Mouse (Mus musculus): ENCODE measurements around the gene Plekhh3. TPM values are rescaled to one million over a fixed set of nuclear protein-coding genes. Genes with fewer than 3 reads are reported as not detected.

The Plekhh3 gene
- polyA plus RNA-seq, 2 experiments, result 17.4 to 20.5 TPM

- no peaks in the 10 kb centered on the region for H3K27me3 ChIP-seq (ENCODE audit: control insufficient read depth, insufficient read depth, low read length)
- H3K27ac ChIP-seq (replicated peaks; ENCODE audit: low read depth, low read length), result peak within 1 kb of the TSS; percentile 88
- peak within 1 kb of the TSS; percentile 91 for H3K4me3 ChIP-seq (replicated peaks; ENCODE audit: low read length)
- H3K9me3 ChIP-seq (ENCODE audit: control insufficient read depth, low read length), result no peaks in the 10 kb centered on the region
- peak; percentile 97; the same call in 1 of the 2 replicates for TF ChIP-seq POLR2A (IDR thresholded peaks at IDR 0.05; ENCODE audit: borderline replicate concordance, extremely low read depth, insufficient read depth, insufficient read length)
- ATAC-seq (ENCODE audit: low FRiP score, low read depth) (peak; percentile 96), DNase-seq (ENCODE audit: low spot score) (peak; percentile 99)
- under 1% methylated on average over 57 of the region's 61 CpGs for WGBS
- H3K9ac ChIP-seq (ENCODE audit: low read depth, low read length, severe bottlenecking), result peak within 1 kb of the TSS; percentile 83
- peak within 1 kb of the TSS; percentile 88 for H3K4me2 ChIP-seq (replicated peaks; ENCODE audit: low read depth, low read length, severe bottlenecking)
- H3K36me3 ChIP-seq (ENCODE audit: control insufficient read depth, insufficient read depth, low read length), result peaks cover 23% of the 10 kb centered on the region
- H3K4me1 ChIP-seq (ENCODE audit: control insufficient read depth, insufficient read depth, low read length), result peaks cover 18% of the 10 kb centered on the region
These were observed 51.2 kb downstream of the Plekhh3 start, which contains the start of the genes Retreg3 and Tubg1 for GRCm38 (mm10) chr11:101119761-101120544. Gene Retreg3 (minus strand): TSS chr11:101119893. Gene Tubg1 (plus strand): TSS chr11:101119938.

- no peaks in the 10 kb centered on the region for H3K27me3 ChIP-seq (ENCODE audit: control insufficient read depth, insufficient read depth, low read length)
- H3K4me2 ChIP-seq (replicated peaks; ENCODE audit: low read depth, low read length, severe bottlenecking), result peak overlapping the region; percentile 88
- peak overlapping the region; percentile 91 for H3K4me3 ChIP-seq (replicated peaks; ENCODE audit: low read length)
- no peaks in the 10 kb centered on the region for H3K9me3 ChIP-seq (ENCODE audit: control insufficient read depth, low read length)
- H3K4me1 ChIP-seq (ENCODE audit: control insufficient read depth, insufficient read depth, low read length), result peaks cover 18% of the 10 kb centered on the region
- H3K27ac ChIP-seq (replicated peaks; ENCODE audit: low read depth, low read length), result peak overlapping the region; percentile 50; the same call in 1 of the 2 replicates
- peaks cover 19% of the 10 kb centered on the region; the same call in 1 of the 2 replicates for H3K36me3 ChIP-seq (ENCODE audit: control insufficient read depth, insufficient read depth, low read length)
- 0 out of 2 replicates have a peak, but pooled peaks have one; percentile 28 for TF ChIP-seq POLR2A (IDR thresholded peaks at IDR 0.05; ENCODE audit: borderline replicate concordance, extremely low read depth, insufficient read depth, insufficient read length)
- peak; percentile 54 for ATAC-seq (ENCODE audit: low FRiP score, low read depth)
- under 1% methylated on average over 26 of the region's 39 CpGs for WGBS
- peak overlapping the region; percentile 83 for H3K9ac ChIP-seq (ENCODE audit: low read depth, low read length, severe bottlenecking)
- no peak for DNase-seq (ENCODE audit: low spot score)
These were observed 51.9 kb downstream of the Plekhh3 start for GRCm38 (mm10) chr11:101119131-101119760.

- ATAC-seq (ENCODE audit: low FRiP score, low read depth) (no peak), DNase-seq (ENCODE audit: low spot score) (no peak)
- H3K4me2 ChIP-seq (replicated peaks; ENCODE audit: low read depth, low read length, severe bottlenecking), result peak overlapping the region; percentile 88
- peak overlapping the region; percentile 91; the same call in 1 of the 2 replicates for H3K4me3 ChIP-seq (replicated peaks; ENCODE audit: low read length)
- no peak overlapping the region for H3K9ac ChIP-seq (ENCODE audit: low read depth, low read length, severe bottlenecking)
- WGBS, result 52% methylated on average over 4 of the region's 4 CpGs
- H3K27me3 ChIP-seq (ENCODE audit: control insufficient read depth, insufficient read depth, low read length), result no peaks in the 10 kb centered on the region
- TF ChIP-seq POLR2A (IDR thresholded peaks at IDR 0.05; ENCODE audit: borderline replicate concordance, extremely low read depth, insufficient read depth, insufficient read length), result no peak
- peaks cover 18% of the 10 kb centered on the region for H3K4me1 ChIP-seq (ENCODE audit: control insufficient read depth, insufficient read depth, low read length)
- peaks cover 12% of the 10 kb centered on the region; the same call in 1 of the 2 replicates for H3K36me3 ChIP-seq (ENCODE audit: control insufficient read depth, insufficient read depth, low read length)
- no peak overlapping the region for H3K27ac ChIP-seq (replicated peaks; ENCODE audit: low read depth, low read length)
- H3K9me3 ChIP-seq (ENCODE audit: control insufficient read depth, low read length), result no peaks in the 10 kb centered on the region
These were observed 53.0 kb downstream of the Plekhh3 start for GRCm38 (mm10) chr11:101118105-101118504.

GRCm38 (mm10) chr11:101115564-101115963 lies 55.6 kb downstream of the Plekhh3 start:
- Histone ChIP-seq H3K9ac (ENCODE audit: low read depth, low read length, severe bottlenecking) (no peak overlapping the region), H3K36me3 (ENCODE audit: control insufficient read depth, insufficient read depth, low read length) (peaks cover 9% of the 10 kb centered on the region; the same call in 1 of the 2 replicates), H3K27ac (replicated peaks; ENCODE audit: low read depth, low read length) (no peak overlapping the region), H3K4me3 (replicated peaks; ENCODE audit: low read length) (no peak overlapping the region), H3K27me3 (ENCODE audit: control insufficient read depth, insufficient read depth, low read length) (no peaks in the 10 kb centered on the region), H3K4me1 (ENCODE audit: control insufficient read depth, insufficient read depth, low read length) (peaks cover 12% of the 10 kb centered on the region), H3K4me2 (replicated peaks; ENCODE audit: low read depth, low read length, severe bottlenecking) (no peak overlapping the region), H3K9me3 (ENCODE audit: control insufficient read depth, low read length) (no peaks in the 10 kb centered on the region)
- no peak for DNase-seq (ENCODE audit: low spot score)
- no peak for TF ChIP-seq POLR2A (IDR thresholded peaks at IDR 0.05; ENCODE audit: borderline replicate concordance, extremely low read depth, insufficient read depth, insufficient read length)
- 78% methylated on average over 2 of the region's 2 CpGs for WGBS
- ATAC-seq (ENCODE audit: low FRiP score, low read depth), result no peak

Small RNA genes within 50 kb of the gene (microRNA-seq; reads per million reads assigned to microRNA genes)
- not detected for gene Gm27626

Other genes starting within 250 kb of the Plekhh3 start
- gene Stat3, start 231.8 kb downstream of the Plekhh3 start, polyA plus RNA-seq (2012; rRNA removed), result 56.1 and 66.2 TPM in 2 replicates
- gene Stat3, start 231.8 kb downstream of the Plekhh3 start, polyA plus RNA-seq (2014; fragmentation: Nextera tagmentation; extraction: Ambion mirVana), result 63.0 and 65.9 TPM in 2 replicates
- gene Cavin1, start 200.5 kb downstream of the Plekhh3 start, polyA plus RNA-seq (2012; rRNA removed), result 81.3 and 96.8 TPM in 2 replicates
- 128 and 135 TPM in 2 replicates for gene Cavin1, start 200.5 kb downstream of the Plekhh3 start, polyA plus RNA-seq (2014; fragmentation: Nextera tagmentation; extraction: Ambion mirVana)
- 60.9 and 72.8 TPM in 2 replicates for gene Atp6v0a1, start 161.9 kb downstream of the Plekhh3 start, polyA plus RNA-seq (2012; rRNA removed)
- gene Atp6v0a1, start 161.9 kb downstream of the Plekhh3 start, polyA plus RNA-seq (2014; fragmentation: Nextera tagmentation; extraction: Ambion mirVana), result 31.8 and 32.7 TPM in 2 replicates
- gene Naglu, start 101.3 kb downstream of the Plekhh3 start, polyA plus RNA-seq (2012; rRNA removed), result 12.8 and 18.5 TPM in 2 replicates
- gene Naglu, start 101.3 kb downstream of the Plekhh3 start, polyA plus RNA-seq (2014; fragmentation: Nextera tagmentation; extraction: Ambion mirVana), result 9.8 and 10.3 TPM in 2 replicates
- 0.23 and 0.42 TPM in 2 replicates for gene Hsd17b1, start 92.9 kb downstream of the Plekhh3 start, polyA plus RNA-seq (2012; rRNA removed)
- not detected in 2 replicates for gene Hsd17b1, start 92.9 kb downstream of the Plekhh3 start, polyA plus RNA-seq (2014; fragmentation: Nextera tagmentation; extraction: Ambion mirVana)
- 49.1 and 64.3 TPM in 2 replicates for gene Coasy, start 88.8 kb downstream of the Plekhh3 start, polyA plus RNA-seq (2012; rRNA removed)
- 41.9 and 43.3 TPM in 2 replicates for gene Coasy, start 88.8 kb downstream of the Plekhh3 start, polyA plus RNA-seq (2014; fragmentation: Nextera tagmentation; extraction: Ambion mirVana)
- gene Mlx, start 84.1 kb downstream of the Plekhh3 start, polyA plus RNA-seq (2012; rRNA removed), result 40.2 and 61.6 TPM in 2 replicates
- 42.4 and 44.4 TPM in 2 replicates for gene Mlx, start 84.1 kb downstream of the Plekhh3 start, polyA plus RNA-seq (2014; fragmentation: Nextera tagmentation; extraction: Ambion mirVana)
- gene Psmc3ip, start 75.9 kb downstream of the Plekhh3 start, polyA plus RNA-seq (2012; rRNA removed), result 15.7 and 24.3 TPM in 2 replicates
- 32.9 and 36.5 TPM in 2 replicates for gene Psmc3ip, start 75.9 kb downstream of the Plekhh3 start, polyA plus RNA-seq (2014; fragmentation: Nextera tagmentation; extraction: Ambion mirVana)
- 53.6 and 65.4 TPM in 2 replicates for gene Retreg3, start 51.5 kb downstream of the Plekhh3 start, polyA plus RNA-seq (2012; rRNA removed)
- gene Retreg3, start 51.5 kb downstream of the Plekhh3 start, polyA plus RNA-seq (2014; fragmentation: Nextera tagmentation; extraction: Ambion mirVana), result 11.3 and 12.7 TPM in 2 replicates
- gene Tubg1, start 51.4 kb downstream of the Plekhh3 start, polyA plus RNA-seq (2012; rRNA removed), result 32.4 and 36.8 TPM in 2 replicates
- gene Tubg1, start 51.4 kb downstream of the Plekhh3 start, polyA plus RNA-seq (2014; fragmentation: Nextera tagmentation; extraction: Ambion mirVana), result 52.5 and 52.7 TPM in 2 replicates
- 6.2 and 7.3 TPM in 2 replicates for gene Tubg2, start 15.4 kb downstream of the Plekhh3 start, polyA plus RNA-seq (2012; rRNA removed)
- gene Tubg2, start 15.4 kb downstream of the Plekhh3 start, polyA plus RNA-seq (2014; fragmentation: Nextera tagmentation; extraction: Ambion mirVana), result 7.1 and 8.0 TPM in 2 replicates
- gene Cntnap1, start 828 bp downstream of the Plekhh3 start, polyA plus RNA-seq (2012; rRNA removed), result 1.5 and 2.1 TPM in 2 replicates
- 0.56 and 0.64 TPM in 2 replicates for gene Cntnap1, start 828 bp downstream of the Plekhh3 start, polyA plus RNA-seq (2014; fragmentation: Nextera tagmentation; extraction: Ambion mirVana)
- 0.09 and 0.17 TPM in 2 replicates for gene Ccr10, start 4.1 kb upstream of the Plekhh3 start, polyA plus RNA-seq (2012; rRNA removed)
- 0.11 and 0.41 TPM in 2 replicates for gene Ccr10, start 4.1 kb upstream of the Plekhh3 start, polyA plus RNA-seq (2014; fragmentation: Nextera tagmentation; extraction: Ambion mirVana)
- 28.3 and 28.4 TPM in 2 replicates for gene Ezh1, start 55.1 kb upstream of the Plekhh3 start, polyA plus RNA-seq (2012; rRNA removed)
- 14.4 and 17.0 TPM in 2 replicates for gene Ezh1, start 55.1 kb upstream of the Plekhh3 start, polyA plus RNA-seq (2014; fragmentation: Nextera tagmentation; extraction: Ambion mirVana)
- 89.4 and 108 TPM in 2 replicates for gene Ramp2, start 74.7 kb upstream of the Plekhh3 start, polyA plus RNA-seq (2012; rRNA removed)
- 98.9 and 104 TPM in 2 replicates for gene Ramp2, start 74.7 kb upstream of the Plekhh3 start, polyA plus RNA-seq (2014; fragmentation: Nextera tagmentation; extraction: Ambion mirVana)
- gene Vps25, start 82.4 kb upstream of the Plekhh3 start, polyA plus RNA-seq (2012; rRNA removed), result 70.3 and 71.7 TPM in 2 replicates
- gene Vps25, start 82.4 kb upstream of the Plekhh3 start, polyA plus RNA-seq (2014; fragmentation: Nextera tagmentation; extraction: Ambion mirVana), result 120 and 124 TPM in 2 replicates
- 14.9 and 18.4 TPM in 2 replicates for gene Wnk4, start 89.2 kb upstream of the Plekhh3 start, polyA plus RNA-seq (2012; rRNA removed)
- 9.9 and 10.7 TPM in 2 replicates for gene Wnk4, start 89.2 kb upstream of the Plekhh3 start, polyA plus RNA-seq (2014; fragmentation: Nextera tagmentation; extraction: Ambion mirVana)
- gene Cntd1, start 107.7 kb upstream of the Plekhh3 start, polyA plus RNA-seq (2012; rRNA removed), result 1.1 and 1.6 TPM in 2 replicates
- 0.61 and 0.93 TPM in 2 replicates for gene Cntd1, start 107.7 kb upstream of the Plekhh3 start, polyA plus RNA-seq (2014; fragmentation: Nextera tagmentation; extraction: Ambion mirVana)
- 110 and 183 TPM in 2 replicates for gene Coa3, start 107.8 kb upstream of the Plekhh3 start, polyA plus RNA-seq (2012; rRNA removed)
- 182 and 187 TPM in 2 replicates for gene Coa3, start 107.8 kb upstream of the Plekhh3 start, polyA plus RNA-seq (2014; fragmentation: Nextera tagmentation; extraction: Ambion mirVana)
- gene Becn1, start 130.9 kb upstream of the Plekhh3 start, polyA plus RNA-seq (2012; rRNA removed), result 86.5 and 100 TPM in 2 replicates
- 118 and 135 TPM in 2 replicates for gene Becn1, start 130.9 kb upstream of the Plekhh3 start, polyA plus RNA-seq (2014; fragmentation: Nextera tagmentation; extraction: Ambion mirVana)
- gene Psme3, start 144.9 kb upstream of the Plekhh3 start, polyA plus RNA-seq (2012; rRNA removed), result 128 and 142 TPM in 2 replicates
- gene Psme3, start 144.9 kb upstream of the Plekhh3 start, polyA plus RNA-seq (2014; fragmentation: Nextera tagmentation; extraction: Ambion mirVana), result 105 TPM in 2 replicates
- gene Aoc2, start 153.7 kb upstream of the Plekhh3 start, polyA plus RNA-seq (2012; rRNA removed), result 6.2 and 8.2 TPM in 2 replicates
- 0.84 and 0.86 TPM in 2 replicates for gene Aoc2, start 153.7 kb upstream of the Plekhh3 start, polyA plus RNA-seq (2014; fragmentation: Nextera tagmentation; extraction: Ambion mirVana)
- gene Aoc3, start 159.3 kb upstream of the Plekhh3 start, polyA plus RNA-seq (2012; rRNA removed), result 3.1 TPM in 2 replicates
- gene Aoc3, start 159.3 kb upstream of the Plekhh3 start, polyA plus RNA-seq (2014; fragmentation: Nextera tagmentation; extraction: Ambion mirVana), result 0.68 and 1.0 TPM in 2 replicates
- gene G6pc, start 196.2 kb upstream of the Plekhh3 start, polyA plus RNA-seq (2012; rRNA removed), result not detected in 2 replicates
- gene G6pc, start 196.2 kb upstream of the Plekhh3 start, polyA plus RNA-seq (2014; fragmentation: Nextera tagmentation; extraction: Ambion mirVana), result not detected in 2 replicates
- 39.3 and 41.1 TPM in 2 replicates for gene Aarsd1, start 246.3 kb upstream of the Plekhh3 start, polyA plus RNA-seq (2012; rRNA removed)
- 62.8 and 63.2 TPM in 2 replicates for gene Aarsd1, start 246.3 kb upstream of the Plekhh3 start, polyA plus RNA-seq (2014; fragmentation: Nextera tagmentation; extraction: Ambion mirVana)

Measured in limb, embryonic 14.5 days (tissue).